Mouse (Mus musculus): Measurements from ENCODE around the gene A930018P22Rik.
"Not testable (repeated sequence)": the region's sequence is repeated elsewhere in the genome, so short reads cannot be mapped to it uniquely, and the experiment has no call there.

Gene A930018P22Rik

DNA sequence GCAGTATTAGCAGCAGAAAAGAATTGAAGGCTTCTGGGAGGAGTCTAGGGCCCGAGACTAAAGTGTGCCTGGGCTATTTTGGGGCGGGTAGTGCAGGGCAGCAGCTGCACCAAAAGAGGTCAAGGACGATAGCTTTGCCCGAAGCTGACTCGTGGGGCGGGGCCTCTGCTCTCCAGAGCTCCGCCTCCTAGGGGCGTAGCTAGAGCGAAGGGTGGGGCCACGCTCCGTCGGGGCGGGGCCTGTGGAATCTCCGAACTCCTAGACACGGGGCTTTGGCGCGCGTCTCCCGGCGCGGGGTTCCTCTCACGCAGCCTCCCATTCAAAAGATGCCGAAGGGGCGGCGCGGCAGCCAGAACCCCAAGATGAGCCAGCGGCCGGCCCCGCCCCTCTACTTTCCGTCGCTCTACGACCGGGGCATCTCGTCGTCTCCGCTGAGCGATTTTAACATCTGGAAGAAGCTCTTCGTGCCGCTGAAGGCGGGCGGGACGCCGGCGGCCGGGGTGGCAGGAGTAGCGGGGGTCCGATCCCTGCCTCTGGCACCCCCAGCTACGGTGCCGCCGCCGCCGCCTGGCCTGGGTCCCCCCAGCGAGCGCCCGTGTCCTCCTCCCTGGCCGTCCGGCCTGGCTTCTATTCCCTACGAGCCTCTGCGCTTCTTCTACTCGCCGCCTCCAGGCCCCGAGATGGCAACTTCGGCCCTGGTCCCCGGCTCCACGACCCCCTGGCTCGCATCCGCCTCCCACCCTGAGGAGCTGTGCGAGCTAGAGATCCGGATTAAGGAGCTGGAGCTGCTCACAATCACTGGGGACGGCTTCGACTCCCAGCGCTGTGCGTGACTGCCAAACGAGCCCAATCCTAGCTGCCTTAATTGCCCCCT is at the start of gene A930018P22Rik:
A930018P22Rik (plus strand) TSS at position 265 of the 874 bp plus-strand sequence.
- DNase-seq (ENCODE audit: low read depth, low spot score) = peak; percentile 89

GRCm38 (mm10) chr2:104078285-104078684 is 44.3 kb upstream of the A930018P22Rik start:
- not testable (repeated sequence) for DNase-seq (ENCODE audit: low read depth, low spot score)

GRCm38 (mm10) chr2:104081436-104082050 is 41.0 kb upstream of the A930018P22Rik start:
- DNase-seq (ENCODE audit: low read depth, low spot score) = not testable (repeated sequence)

GRCm38 (mm10) chr2:104082474-104082873 is 40.1 kb upstream of the A930018P22Rik start:
- no peak for DNase-seq (ENCODE audit: low read depth, low spot score)

DNA sequence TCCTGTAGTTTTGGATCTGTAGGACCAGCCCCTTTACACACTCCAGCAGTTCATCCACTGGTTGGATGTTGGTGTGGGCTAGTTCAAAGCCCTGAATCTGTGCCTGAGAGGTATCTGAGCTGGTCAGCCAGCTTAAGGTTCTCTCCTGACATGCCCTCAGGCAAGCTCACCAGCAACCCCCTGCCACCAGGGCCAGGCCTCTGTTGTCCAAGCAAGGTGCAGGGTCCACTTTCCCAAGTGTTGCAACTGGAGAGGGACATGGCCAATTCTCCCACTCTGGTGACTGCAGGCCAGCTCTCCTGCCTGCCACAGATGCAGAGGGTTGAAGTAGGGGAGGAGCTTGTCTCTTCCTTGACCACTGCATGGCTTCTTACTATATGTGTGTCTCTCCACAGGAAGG is 38.5 kb upstream of the A930018P22Rik start:
- DNase-seq (ENCODE audit: low read depth, low spot score) = not testable (repeated sequence)

DNA sequence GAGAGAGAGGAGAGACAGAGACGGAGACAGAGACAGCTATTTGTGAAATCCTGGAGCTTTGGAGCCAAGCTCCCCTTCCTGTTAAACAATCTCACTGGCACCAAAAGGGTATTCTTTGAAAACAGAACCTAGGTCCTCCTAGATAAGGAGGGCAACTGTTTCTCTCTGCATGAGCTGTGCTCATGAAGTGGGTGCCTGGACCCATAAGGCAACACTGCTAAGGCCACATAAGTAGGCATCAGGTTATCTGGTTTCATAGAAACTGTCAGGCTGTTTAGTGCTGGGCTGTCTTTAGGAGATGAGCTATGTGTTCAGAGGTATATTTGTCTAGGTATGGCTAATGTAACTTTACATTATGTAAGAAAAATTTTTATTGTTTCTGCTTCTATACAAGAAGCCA is 35.0 kb upstream of the A930018P22Rik start:
- DNase-seq (ENCODE audit: low read depth, low spot score) = not testable (repeated sequence)

DNA sequence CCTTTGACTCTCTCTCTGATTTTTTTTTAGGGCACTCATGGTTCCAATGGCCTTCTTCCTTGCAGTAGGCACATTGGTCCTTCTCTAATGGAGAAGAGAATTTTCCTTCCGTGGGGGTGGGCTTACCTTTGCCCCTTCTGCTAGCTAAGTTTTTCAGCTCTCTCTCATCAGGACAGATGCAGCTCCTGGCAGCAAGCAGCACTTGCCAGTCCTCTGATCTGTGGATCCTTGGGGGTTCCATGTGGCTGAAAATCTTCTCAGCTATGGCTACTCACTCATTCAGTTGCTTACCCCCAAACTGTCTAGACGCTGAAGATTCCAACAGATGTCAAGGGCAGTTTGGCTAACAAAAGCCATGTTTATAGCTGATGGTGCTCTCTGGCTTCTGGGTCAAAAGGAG is 29.3 kb upstream of the A930018P22Rik start:
- no peak for DNase-seq (ENCODE audit: low read depth, low spot score)

- peak; percentile 70 for DNase-seq (ENCODE audit: low read depth, low spot score)
Observed at GRCm38 (mm10) chr2:104095741-104096213, 26.8 kb upstream of the A930018P22Rik start, which contains the start of gene Cd59a. Cd59a (plus strand) TSS chr2:104095801.

DNA sequence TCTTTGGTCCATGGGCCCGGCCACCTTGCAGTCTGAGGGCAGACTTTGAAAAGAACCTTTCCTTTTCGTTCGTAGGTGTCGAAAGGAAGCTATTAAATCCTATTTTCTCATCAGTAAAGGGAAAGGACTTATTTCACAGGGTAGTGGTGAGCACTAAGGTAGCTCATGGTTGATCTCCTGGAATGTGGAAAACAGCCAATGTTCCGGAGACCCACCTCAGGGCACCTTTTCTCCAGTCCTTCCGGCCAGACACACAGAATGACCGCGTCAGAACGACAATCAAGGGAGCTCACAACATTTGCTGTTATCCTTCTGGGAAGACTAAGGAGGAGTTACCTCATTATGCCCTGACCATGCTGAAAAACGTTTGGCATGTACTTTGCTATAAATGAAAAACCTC is 26.3 kb upstream of the A930018P22Rik start:
- DNase-seq (ENCODE audit: low read depth, low spot score) = no peak

DNA sequence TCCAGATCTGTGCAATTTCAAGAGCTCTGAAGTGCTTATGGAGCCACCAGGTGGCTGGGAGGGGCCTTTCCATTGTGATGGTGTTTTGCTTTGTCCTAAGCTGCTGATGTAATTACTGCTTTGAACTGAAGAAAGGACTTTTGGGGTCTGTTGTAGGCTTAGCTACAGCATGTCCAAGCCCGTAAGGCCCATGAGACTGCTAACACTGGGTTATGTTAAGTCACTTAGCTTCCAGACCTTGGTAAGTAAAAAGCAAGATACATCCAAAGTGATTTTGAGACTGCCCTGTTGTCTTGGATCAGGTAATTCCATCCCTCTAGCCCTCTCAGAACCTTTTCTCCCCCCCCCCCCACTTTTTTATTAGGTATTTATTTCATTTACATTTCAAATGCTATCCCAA is 25.8 kb upstream of the A930018P22Rik start:
- DNase-seq (ENCODE audit: low read depth, low spot score) = not testable (repeated sequence)

GRCm38 (mm10) chr2:104097396-104097795 is 25.2 kb upstream of the A930018P22Rik start:
- not testable (repeated sequence) for DNase-seq (ENCODE audit: low read depth, low spot score)

DNA sequence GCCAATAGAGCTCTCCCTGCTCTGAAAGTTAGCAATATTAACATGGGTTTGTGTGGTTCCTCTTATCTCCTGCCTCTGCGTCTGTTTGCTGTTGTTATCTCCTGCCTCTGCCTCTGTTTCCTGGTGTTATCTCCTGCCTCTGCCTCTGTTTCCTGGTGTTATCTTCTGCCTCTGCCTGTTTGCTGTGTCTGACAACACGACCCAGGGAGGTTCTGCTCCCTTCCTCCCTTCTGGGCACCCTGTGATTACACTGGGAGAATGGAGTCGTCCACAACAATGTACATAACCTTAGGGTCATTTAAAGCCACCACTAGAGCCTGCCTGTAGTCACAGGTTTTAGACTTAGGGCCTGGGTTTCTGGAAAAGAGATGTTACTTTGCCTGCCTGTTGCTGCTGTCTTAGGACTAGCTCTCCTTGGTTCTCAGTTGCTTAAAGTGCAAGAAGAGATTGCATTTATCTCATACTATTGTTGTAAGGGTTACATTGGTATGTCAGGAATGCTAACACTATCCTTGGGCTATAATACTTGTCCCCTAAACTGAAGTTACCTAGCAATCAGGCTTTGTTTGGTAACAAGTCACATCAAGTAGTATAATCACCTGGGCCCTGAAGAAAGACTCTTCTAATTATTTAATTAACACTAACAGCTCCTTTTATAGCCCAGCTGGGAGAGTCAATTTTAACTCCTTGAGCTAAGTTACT is 23.9 kb upstream of the A930018P22Rik start:
- DNase-seq (ENCODE audit: low read depth, low spot score) = no peak

GRCm38 (mm10) chr2:104099231-104099585 is 23.4 kb upstream of the A930018P22Rik start:
- DNase-seq (ENCODE audit: low read depth, low spot score) = no peak

- DNase-seq (ENCODE audit: low read depth, low spot score) = no peak
Observed at GRCm38 (mm10) chr2:104099946-104100345, 22.6 kb upstream of the A930018P22Rik start.

DNA sequence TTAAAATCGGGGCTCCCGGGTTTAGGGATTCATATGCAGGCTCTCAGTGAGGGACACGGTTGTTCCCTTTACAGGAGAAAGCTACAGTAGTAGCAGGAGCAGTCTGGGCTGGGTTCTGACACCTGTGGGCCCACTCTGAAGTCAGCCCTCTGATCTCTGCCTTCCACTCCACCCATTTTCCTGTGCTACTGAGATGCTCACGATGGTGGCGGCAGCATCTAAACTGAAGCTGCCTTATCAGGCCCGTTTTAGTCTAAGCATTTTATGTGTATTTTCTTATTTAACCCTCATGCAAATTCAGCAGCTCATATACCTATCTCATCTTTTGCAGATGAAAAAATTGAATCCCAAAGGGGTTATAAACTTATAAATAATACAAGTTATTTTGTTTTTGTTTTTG is 17.8 kb upstream of the A930018P22Rik start:
- no peak for DNase-seq (ENCODE audit: low read depth, low spot score)

DNA sequence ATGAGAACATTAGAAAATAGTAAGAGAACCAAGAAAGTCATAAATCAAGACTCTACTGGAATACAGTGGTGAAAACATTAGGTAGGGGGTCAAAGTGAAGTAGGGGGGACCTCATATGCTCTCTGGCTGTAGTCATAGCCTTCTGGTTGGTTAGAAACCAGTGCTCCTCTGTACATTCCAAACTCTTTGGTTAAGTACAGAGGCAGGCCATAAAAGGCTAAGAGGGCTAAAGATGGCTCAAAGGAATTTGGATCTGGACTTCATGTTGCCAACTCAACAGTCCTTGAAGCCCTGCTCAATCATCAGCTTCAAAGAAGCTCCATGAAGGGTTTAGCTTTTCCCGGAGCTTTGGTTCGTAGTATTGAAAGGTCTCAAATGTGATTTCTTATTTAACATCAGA is 13.5 kb upstream of the A930018P22Rik start:
- not testable (repeated sequence) for DNase-seq (ENCODE audit: low read depth, low spot score)

- DNase-seq (ENCODE audit: low read depth, low spot score) = no peak
Observed at GRCm38 (mm10) chr2:104109528-104109927, 13.0 kb upstream of the A930018P22Rik start.

DNA sequence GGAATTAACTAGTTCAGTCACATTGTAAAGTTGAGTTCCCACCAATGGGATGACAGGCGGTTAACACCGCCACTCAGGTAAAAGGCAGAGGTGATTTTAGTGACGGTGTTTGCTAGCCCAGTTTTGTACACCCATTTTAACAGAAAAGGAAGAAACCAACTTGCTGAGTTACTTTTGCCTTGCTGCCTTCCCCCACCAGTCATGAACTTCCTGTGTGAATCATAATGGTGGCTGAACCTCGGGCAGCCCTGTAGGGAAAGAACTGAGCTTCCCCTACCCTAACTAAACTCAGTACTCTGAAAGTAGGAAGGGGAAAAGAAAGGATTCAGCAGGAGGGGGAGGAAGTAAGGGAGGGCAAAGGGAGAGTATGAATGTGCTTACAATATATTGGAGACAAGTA is 12.5 kb upstream of the A930018P22Rik start:
- no peak for DNase-seq (ENCODE audit: low read depth, low spot score)

DNA sequence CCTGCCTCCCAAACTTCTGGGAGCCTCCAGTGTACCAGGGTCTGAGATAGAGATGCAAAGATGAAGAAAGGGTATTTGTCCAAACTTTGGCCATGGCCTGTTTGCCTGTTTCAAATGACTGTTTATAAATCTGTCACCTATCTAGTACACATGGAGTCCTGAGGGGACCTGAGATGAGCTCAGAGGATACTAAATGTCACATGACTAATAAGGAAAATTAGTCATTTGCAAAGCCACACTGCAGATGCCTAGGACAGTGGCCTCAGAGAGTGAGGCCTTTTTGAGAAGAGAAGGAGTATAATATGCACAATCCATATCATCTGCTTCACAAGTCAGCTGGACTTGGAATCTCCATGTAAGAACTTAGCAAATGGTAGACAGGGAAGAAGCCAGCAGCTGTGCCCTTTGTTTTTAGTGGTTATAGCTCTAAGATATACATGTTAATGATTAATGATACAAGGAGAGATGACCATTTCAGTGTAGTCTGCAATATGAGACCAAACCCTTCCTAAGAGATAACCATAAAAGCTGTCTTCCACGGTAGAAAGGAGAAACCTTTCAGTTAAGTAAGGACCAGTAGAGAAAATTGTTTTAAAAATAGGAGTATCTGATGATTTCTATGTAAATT is 11.3 kb upstream of the A930018P22Rik start:
- not testable (repeated sequence) for DNase-seq (ENCODE audit: low read depth, low spot score)

DNA sequence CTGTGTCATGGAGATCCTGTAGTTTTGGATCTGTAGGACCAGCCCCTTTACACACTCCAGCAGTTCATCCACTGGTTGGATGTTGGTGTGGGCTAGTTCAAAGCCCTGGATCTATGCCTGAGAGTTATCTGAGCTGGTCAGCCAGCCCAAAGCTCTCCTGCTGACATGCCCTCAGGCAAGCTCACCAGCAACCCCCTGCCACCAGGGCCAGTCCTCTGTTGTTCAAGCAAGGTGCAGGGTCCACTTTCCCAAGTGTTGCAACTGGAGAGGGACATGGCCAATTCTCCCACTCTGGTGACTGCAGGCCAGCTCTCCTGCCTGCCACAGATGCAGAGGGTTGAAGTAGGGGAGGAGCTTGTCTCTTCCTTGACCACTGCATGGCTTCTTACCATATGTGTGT is 9.0 kb upstream of the A930018P22Rik start:
- not testable (repeated sequence) for DNase-seq (ENCODE audit: low read depth, low spot score)

DNA sequence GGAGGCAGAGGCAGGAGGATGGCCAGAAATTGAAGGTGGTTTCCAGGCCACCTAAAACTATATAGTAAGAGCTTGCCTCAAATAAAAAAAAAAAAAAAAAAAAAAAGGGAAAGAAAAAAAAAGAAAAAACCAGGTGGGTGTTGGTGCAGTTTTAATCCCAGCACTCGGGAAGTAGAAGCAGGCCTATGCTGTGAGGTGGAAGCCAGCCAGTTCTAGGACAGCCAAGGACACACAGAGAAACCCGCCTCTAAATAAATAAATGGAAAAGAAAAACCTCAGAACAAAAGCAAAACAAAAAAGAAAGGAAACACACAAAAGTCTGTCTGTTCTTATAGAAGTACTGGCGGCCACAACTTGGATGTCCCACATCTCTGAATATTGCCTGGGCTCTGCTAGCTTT is 7.7 kb upstream of the A930018P22Rik start:
- no peak for DNase-seq (ENCODE audit: low read depth, low spot score)

GRCm38 (mm10) chr2:104117173-104117572 is 5.4 kb upstream of the A930018P22Rik start:
- DNase-seq (ENCODE audit: low read depth, low spot score) = not testable (repeated sequence)
